Mouse (Mus musculus) hindbrain, embryonic 14.5 days (tissue): ENCODE data around the gene Tmem208. TPM values are rescaled to one million over a fixed set of nuclear protein-coding genes. Genes with fewer than 3 reads are reported as not detected.

Experiments used
- ATAC-seq: fragments of 200-750 bp; cut with Nextera tagmentation; 2 replicates; pipeline ENCODE4 v1.8.0; 2017; ENCODE audit warnings: moderate number of reproducible peaks, mild to moderate bottlenecking, moderate TSS enrichment, moderate library complexity; ENCODE audit not compliant: low FRiP score
- DNase-seq: peaks from one replicate; pipeline ENCODE4 v3.0.0-alpha.2; 2015; ENCODE audit warnings: low spot score
- H3K27ac ChIP-seq: fragments of 300-500 bp; sonication (generic); 2 replicates; pipeline ENCODE4 v1.5.1; 2014; ENCODE audit warnings: mild to moderate bottlenecking, moderate library complexity
- H3K27me3 ChIP-seq: fragments of 300-500 bp; sonication (generic); 2 replicates; pipeline ENCODE4 v1.6.1; 2014; ENCODE audit warnings: mild to moderate bottlenecking, low read length, mixed read lengths; ENCODE audit not compliant: control insufficient read depth, insufficient read depth
- H3K36me3 ChIP-seq: fragments of 300-500 bp; sonication (generic); replicated peaks from 2 replicates; pipeline ENCODE4 v1.6.1; 2014; ENCODE audit not compliant: control insufficient read depth, insufficient read depth
- H3K4me1 ChIP-seq: fragments of 300-500 bp; sonication (generic); replicated peaks from 2 replicates; pipeline ENCODE4 v1.6.1; 2014; ENCODE audit warnings: antibody characterized with exemption, low read length, mixed read lengths; ENCODE audit not compliant: control insufficient read depth, insufficient read depth
- H3K4me2 ChIP-seq: fragments of 300-500 bp; sonication (generic); replicated peaks from 2 replicates; pipeline ENCODE4 v1.6.1; 2014; ENCODE audit warnings: mild to moderate bottlenecking, moderate library complexity
- H3K4me3 ChIP-seq: fragments of 300-500 bp; sonication (generic); replicated peaks from 2 replicates; pipeline ENCODE4 v1.5.1; 2014; ENCODE audit warnings: mild to moderate bottlenecking, low read length
- H3K9ac ChIP-seq: fragments of 300-500 bp; sonication (generic); 2 replicates; pipeline ENCODE4 v1.6.1; 2014
- H3K9me3 ChIP-seq: fragments of 300-500 bp; sonication (generic); 2 replicates; pipeline ENCODE4 v1.6.1; 2016; ENCODE audit warnings: low read length; ENCODE audit not compliant: control insufficient read depth
- WGBS: fragments of 180-500 bp; shearing (Covaris S2); extraction: QIAGEN DNeasy Blood & Tissue Kit; methylation state at CpG from one replicate; pipeline ENCODE4 v1.1.7; 2014; 5-methylcytosine and 5-hydroxymethylcytosine counted together
- polyA plus RNA-seq: library from polyadenylated mRNA; unstranded; fragments of >200 nt; fragmentation: Nextera tagmentation; extraction: Ambion mirVana; gene quantifications from 2 replicates; pipeline ENCODE4 v1.2.1, GENCODE M21; 2014

The Tmem208 gene
- 141 and 147 TPM in 2 replicates for polyA plus RNA-seq

GRCm38 (mm10) chr8:105326141-105326672, at the start of gene Tmem208, which contains the start of gene Lrrc29:
Gene Tmem208 (plus strand): TSS chr8:105326354.
Gene Lrrc29 (minus strand): TSS chr8:105326278.
- under 1% methylated on average over 36 of the region's 36 CpGs for WGBS
- Histone ChIP-seq H3K27me3 (no peaks in the 10 kb centered on the region), H3K27ac (peak within 1 kb of the TSS; percentile 76), H3K4me1 (peaks cover 19% of the 10 kb centered on the region), H3K9me3 (no peaks in the 10 kb centered on the region), H3K4me3 (peak within 1 kb of the TSS; percentile 65), H3K4me2 (peak within 1 kb of the TSS; percentile 90), H3K36me3 (peaks cover 54% of the 10 kb centered on the region), H3K9ac (peak within 1 kb of the TSS; percentile 85)
- DNase-seq, result peak; percentile 95
- peak; percentile 90 for ATAC-seq

GRCm38 (mm10) chr8:105278911-105279334, 47.2 kb upstream of the Tmem208 start:
- peaks cover 65% of the 10 kb centered on the region for H3K27me3 ChIP-seq
- DNase-seq, result peak; percentile 70

GRCm38 (mm10) chr8:105280567-105280966, 45.6 kb upstream of the Tmem208 start:
- H3K27ac ChIP-seq, result no peak overlapping the region
- ATAC-seq (no peak), DNase-seq (no peak)
- 68% methylated on average over 3 of the region's 3 CpGs for WGBS
- H3K9me3 ChIP-seq, result no peaks in the 10 kb centered on the region
- no peak overlapping the region for H3K9ac ChIP-seq
- H3K4me3 ChIP-seq, result no peak overlapping the region
- peaks cover 19% of the 10 kb centered on the region for H3K4me1 ChIP-seq
- H3K27me3 ChIP-seq, result peaks cover 48% of the 10 kb centered on the region
- no peak overlapping the region for H3K4me2 ChIP-seq
- peaks cover 47% of the 10 kb centered on the region for H3K36me3 ChIP-seq

More at GRCm38 (mm10) chr8:105278911-105279334, 47.2 kb upstream of the Tmem208 start:
- Histone ChIP-seq H3K36me3 (peaks cover 34% of the 10 kb centered on the region), H3K4me1 (peaks cover 20% of the 10 kb centered on the region), H3K9ac (no peak overlapping the region), H3K9me3 (no peaks in the 10 kb centered on the region), H3K4me2 (peak overlapping the region; percentile 39), H3K4me3 (peak overlapping the region; percentile 2; the same call in 1 of the 2 replicates), H3K27ac (no peak overlapping the region)
- ATAC-seq, result peak; percentile 59; the same call in 1 of the 2 replicates
- WGBS, result 3% methylated on average over 28 of the region's 28 CpGs

- Histone ChIP-seq H3K4me3 (no peak overlapping the region), H3K9me3 (no peaks in the 10 kb centered on the region), H3K9ac (no peak overlapping the region), H3K27ac (no peak overlapping the region), H3K36me3 (peaks cover 57% of the 10 kb centered on the region), H3K27me3 (peaks cover 37% of the 10 kb centered on the region), H3K4me1 (peaks cover 22% of the 10 kb centered on the region), H3K4me2 (no peak overlapping the region)
- DNase-seq (no peak), ATAC-seq (no peak)
- 93% methylated on average over 12 of the region's 12 CpGs for WGBS
Observed at GRCm38 (mm10) chr8:105281821-105282220, 44.3 kb upstream of the Tmem208 start.

GRCm38 (mm10) chr8:105282239-105282638, 43.9 kb upstream of the Tmem208 start:
- no peaks in the 10 kb centered on the region for H3K9me3 ChIP-seq
- no peak overlapping the region for H3K9ac ChIP-seq
- ATAC-seq (no peak), DNase-seq (no peak)
- H3K27ac ChIP-seq, result no peak overlapping the region
- H3K4me1 ChIP-seq, result peaks cover 26% of the 10 kb centered on the region
- H3K27me3 ChIP-seq, result peaks cover 33% of the 10 kb centered on the region
- 90% methylated on average over 4 of the region's 4 CpGs for WGBS
- no peak overlapping the region for H3K4me3 ChIP-seq
- H3K4me2 ChIP-seq, result no peak overlapping the region
- peaks cover 57% of the 10 kb centered on the region for H3K36me3 ChIP-seq

- Histone ChIP-seq H3K27me3 (peaks cover 24% of the 10 kb centered on the region), H3K9me3 (no peaks in the 10 kb centered on the region), H3K27ac (no peak overlapping the region), H3K4me2 (no peak overlapping the region), H3K4me3 (no peak overlapping the region), H3K9ac (no peak overlapping the region), H3K36me3 (peaks cover 57% of the 10 kb centered on the region), H3K4me1 (peaks cover 33% of the 10 kb centered on the region)
- WGBS, result 28% methylated on average over 23 of the region's 23 CpGs
- ATAC-seq (no peak), DNase-seq (no peak)
Observed at GRCm38 (mm10) chr8:105283074-105283473, 43.1 kb upstream of the Tmem208 start.

DNA sequence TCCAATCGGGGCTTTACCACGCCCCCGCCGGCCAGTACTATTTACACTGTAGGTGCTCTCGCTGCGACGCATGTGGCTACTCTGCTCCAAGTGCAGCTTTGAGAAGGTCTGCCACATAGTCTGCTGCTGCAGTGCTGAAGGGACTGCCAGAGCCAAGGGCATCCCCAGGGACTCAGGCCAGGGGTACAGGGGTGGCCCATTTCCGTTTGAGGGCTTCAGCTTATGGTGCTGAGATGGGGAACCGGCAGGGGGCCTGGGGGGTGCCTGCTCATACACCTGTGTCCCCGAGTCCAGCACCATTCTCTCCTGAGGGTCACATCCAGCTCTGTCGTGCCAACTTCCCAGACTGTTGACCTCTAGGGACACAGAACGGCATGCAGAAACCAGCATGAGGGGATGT, 40.6 kb upstream of the Tmem208 start:
- 0 out of 2 replicates have a peak, but pooled peaks cover 5% of the 10 kb centered on the region for H3K27me3 ChIP-seq
- DNase-seq (no peak), ATAC-seq (no peak)
- H3K4me2 ChIP-seq, result peak overlapping the region; percentile 66; the same call in 1 of the 2 replicates
- no peaks in the 10 kb centered on the region for H3K9me3 ChIP-seq
- H3K4me1 ChIP-seq, result peaks cover 35% of the 10 kb centered on the region
- H3K36me3 ChIP-seq, result peaks cover 48% of the 10 kb centered on the region
- WGBS, result 36% methylated on average over 12 of the region's 12 CpGs
- no peak overlapping the region for H3K27ac ChIP-seq
- no peak overlapping the region for H3K9ac ChIP-seq
- H3K4me3 ChIP-seq, result no peak overlapping the region

- WGBS, result 86% methylated on average over 4 of the region's 4 CpGs
- 0 out of 2 replicates have a peak, but pooled peaks cover 8% of the 10 kb centered on the region for H3K27me3 ChIP-seq
- peak overlapping the region; percentile 20; the same call in 1 of the 2 replicates for H3K9ac ChIP-seq
- no peaks in the 10 kb centered on the region for H3K9me3 ChIP-seq
- ATAC-seq (no peak), DNase-seq (no peak)
- no peak overlapping the region for H3K27ac ChIP-seq
- peaks cover 38% of the 10 kb centered on the region for H3K36me3 ChIP-seq
- H3K4me1 ChIP-seq, result peaks cover 42% of the 10 kb centered on the region
- peak overlapping the region; percentile 66 for H3K4me2 ChIP-seq
- H3K4me3 ChIP-seq, result peak overlapping the region; percentile 11
Observed at GRCm38 (mm10) chr8:105286907-105287306, 39.2 kb upstream of the Tmem208 start.

DNA sequence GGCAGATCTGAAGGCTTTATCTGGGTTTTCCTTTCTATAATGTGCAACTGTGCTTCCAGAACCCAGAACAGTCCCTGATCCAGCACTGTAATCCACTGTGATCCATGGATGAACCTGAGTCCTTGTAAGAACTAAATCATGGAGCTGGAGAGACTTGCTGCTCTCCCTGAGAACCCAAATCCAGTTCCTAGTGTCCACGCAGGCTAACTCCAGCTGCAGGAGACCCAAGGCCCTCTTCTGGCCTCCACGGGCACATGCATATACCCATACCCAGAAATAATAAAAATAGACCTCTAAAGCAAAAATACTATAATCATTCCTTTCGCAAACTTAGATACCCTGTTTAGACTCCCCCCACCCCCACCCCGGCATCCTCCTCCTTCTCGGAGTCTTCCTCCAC, 37.9 kb upstream of the Tmem208 start:
- DNase-seq (no peak), ATAC-seq (no peak)
- WGBS, result 85% methylated on average over 5 of the region's 5 CpGs
- peaks cover 25% of the 10 kb centered on the region for H3K36me3 ChIP-seq
- H3K4me2 ChIP-seq, result peak overlapping the region; percentile 66
- H3K27me3 ChIP-seq, result 0 out of 2 replicates have a peak, but pooled peaks cover 8% of the 10 kb centered on the region
- H3K9ac ChIP-seq, result peak overlapping the region; percentile 50
- peak overlapping the region; percentile 43 for H3K4me3 ChIP-seq
- H3K4me1 ChIP-seq, result peaks cover 42% of the 10 kb centered on the region
- peak overlapping the region; percentile 89 for H3K27ac ChIP-seq
- no peaks in the 10 kb centered on the region for H3K9me3 ChIP-seq
